Mouse (Mus musculus) cerebellum, adult 2 months (tissue): ENCODE results near the gene St6galnac3.

Experiments used
- CTCF ChIP-seq: fragments of 200-500 bp; IDR thresholded peaks from 2 replicates; pipeline ENCODE4 v1.5.1; 2011; ENCODE audit warnings: low read depth, mild to moderate bottlenecking, control low read depth, low read length, moderate library complexity, borderline replicate concordance; ENCODE audit not compliant: insufficient read depth
- POLR2A ChIP-seq: fragments of 200-500 bp; IDR thresholded peaks from 2 replicates; pipeline ENCODE4 v1.6.1; 2011; ENCODE audit warnings: low read length, control low read depth, borderline replicate concordance; ENCODE audit not compliant: insufficient read depth

DNA sequence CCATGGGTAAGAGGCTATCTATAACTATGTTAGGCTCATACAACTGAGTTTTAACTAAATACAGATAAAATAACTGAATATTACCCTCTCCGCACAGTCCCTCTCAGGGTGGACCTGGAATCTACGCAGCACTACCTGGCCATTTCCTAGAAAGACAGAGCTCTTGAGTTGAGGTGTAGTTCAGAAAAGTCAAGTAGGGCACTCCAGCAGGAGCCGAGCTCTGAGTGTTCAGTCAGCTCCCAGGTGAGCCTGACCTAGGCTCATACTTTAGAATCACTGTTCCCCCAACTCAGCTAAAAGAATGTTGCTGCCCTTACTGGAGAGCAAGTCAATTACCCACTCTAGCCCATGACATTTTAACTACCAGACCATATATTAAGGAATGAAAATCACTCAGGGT is 324.7 kb downstream of the St6galnac3 start:
- TF ChIP-seq CTCF (no peak), POLR2A (no peak)
